Mouse (Mus musculus) lung, embryonic 16.5 days (tissue): Measurements from ENCODE around the gene Aff3. TPM values are rescaled to one million over a fixed set of nuclear protein-coding genes. Genes with fewer than 3 reads are reported as not detected.

ENCODE experiments used
- ATAC-seq: fragments of 200-750 bp; cut with Nextera tagmentation; 2 replicates; pipeline ENCODE4 v1.8.0; 2017; ENCODE audit warnings: low read depth, mild to moderate bottlenecking, moderate library complexity
- H3K27ac ChIP-seq: fragments of 300-500 bp; sonication (generic); 2 replicates; pipeline ENCODE4 v1.5.1; 2014; ENCODE audit warnings: mild to moderate bottlenecking, control low read depth, low read length
- H3K27me3 ChIP-seq: fragments of 300-500 bp; sonication (generic); 2 replicates; pipeline ENCODE4 v1.6.1; 2014; ENCODE audit warnings: low read depth, low read length, mixed read lengths; ENCODE audit not compliant: control insufficient read depth, insufficient read depth
- H3K36me3 ChIP-seq: fragments of 300-500 bp; sonication (generic); 2 replicates; pipeline ENCODE4 v1.6.1; 2014; ENCODE audit warnings: low read length; ENCODE audit not compliant: control insufficient read depth, insufficient read depth
- H3K4me1 ChIP-seq: fragments of 300-500 bp; sonication (generic); replicated peaks from 2 replicates; pipeline ENCODE4 v1.6.1; 2014; ENCODE audit warnings: low read length, mixed read lengths; ENCODE audit not compliant: control insufficient read depth, insufficient read depth
- H3K4me2 ChIP-seq: fragments of 300-500 bp; sonication (generic); 2 replicates; pipeline ENCODE4 v1.6.1; 2014; ENCODE audit warnings: low read depth, low read length, control low read depth
- H3K4me3 ChIP-seq: fragments of 300-500 bp; sonication (generic); 2 replicates; pipeline ENCODE4 v1.5.1; 2014; ENCODE audit warnings: mild to moderate bottlenecking, low read length, control low read depth
- H3K9ac ChIP-seq: fragments of 300-500 bp; sonication (generic); 2 replicates; pipeline ENCODE4 v1.6.1; 2014; ENCODE audit warnings: low read length, control low read depth
- H3K9me3 ChIP-seq: fragments of 300-500 bp; sonication (generic); 2 replicates; pipeline ENCODE4 v1.6.1; 2016; ENCODE audit warnings: low read length; ENCODE audit not compliant: control insufficient read depth
- WGBS: fragments of 180-500 bp; shearing (Covaris S2); extraction: QIAGEN DNeasy Blood & Tissue Kit; methylation state at CpG from one replicate; pipeline ENCODE4 v1.1.7; 2014; 5-methylcytosine and 5-hydroxymethylcytosine counted together
- polyA plus RNA-seq: library from polyadenylated mRNA; unstranded; fragments of >200 nt; fragmentation: Nextera tagmentation; extraction: Ambion mirVana; gene quantifications from 2 replicates; pipeline ENCODE4 v1.2.1, GENCODE M21; 2015

Gene Aff3
- polyA plus RNA-seq, result 2.4 and 2.6 TPM in 2 replicates

DNA sequence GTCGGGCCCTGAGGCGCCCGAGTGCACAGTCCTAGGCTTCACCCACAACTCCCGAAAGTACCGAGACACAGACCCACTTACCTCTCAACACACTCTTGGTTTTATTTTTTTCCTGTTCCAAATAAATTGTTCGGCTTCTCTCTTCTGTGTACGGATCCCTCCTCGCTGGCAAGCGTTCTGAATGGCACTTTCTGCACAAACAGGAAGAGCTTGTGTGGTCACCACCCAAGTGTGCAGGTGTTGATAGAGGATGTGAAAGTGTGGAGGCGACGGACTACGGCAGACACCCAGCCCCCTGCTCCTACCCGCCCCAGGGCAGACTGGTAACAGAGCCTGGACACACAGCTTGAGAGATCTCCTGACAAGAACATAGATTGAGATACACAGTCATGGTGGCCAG is at the start of gene Aff3:
TSS of gene Aff3 (minus strand) at position 179 of the 400 bp plus-strand sequence.
- peaks cover 4% of the 10 kb centered on the region; the same call in 1 of the 2 replicates for H3K4me1 ChIP-seq
- no peak within 1 kb of the TSS for H3K4me3 ChIP-seq
- H3K27ac ChIP-seq, result peak within 1 kb of the TSS; percentile 60; the same call in 1 of the 2 replicates
- no peaks in the 10 kb centered on the region for H3K9me3 ChIP-seq
- H3K27me3 ChIP-seq, result no peaks in the 10 kb centered on the region
- no peak within 1 kb of the TSS for H3K4me2 ChIP-seq
- no peak for ATAC-seq
- H3K36me3 ChIP-seq, result no peaks in the 10 kb centered on the region
- H3K9ac ChIP-seq, result no peak within 1 kb of the TSS
- WGBS, result 63% methylated on average over 13 of the region's 13 CpGs

GRCm38 (mm10) chr1:38700646-38701045 is 35.9 kb upstream of the Aff3 start:
- WGBS, result 54% methylated on average over 6 of the region's 6 CpGs
- Histone ChIP-seq H3K4me3 (no peak overlapping the region), H3K36me3 (no peaks in the 10 kb centered on the region), H3K27me3 (no peaks in the 10 kb centered on the region), H3K4me2 (no peak overlapping the region), H3K4me1 (no peaks in the 10 kb centered on the region), H3K27ac (no peak overlapping the region), H3K9ac (no peak overlapping the region), H3K9me3 (no peaks in the 10 kb centered on the region)
- ATAC-seq, result no peak

DNA sequence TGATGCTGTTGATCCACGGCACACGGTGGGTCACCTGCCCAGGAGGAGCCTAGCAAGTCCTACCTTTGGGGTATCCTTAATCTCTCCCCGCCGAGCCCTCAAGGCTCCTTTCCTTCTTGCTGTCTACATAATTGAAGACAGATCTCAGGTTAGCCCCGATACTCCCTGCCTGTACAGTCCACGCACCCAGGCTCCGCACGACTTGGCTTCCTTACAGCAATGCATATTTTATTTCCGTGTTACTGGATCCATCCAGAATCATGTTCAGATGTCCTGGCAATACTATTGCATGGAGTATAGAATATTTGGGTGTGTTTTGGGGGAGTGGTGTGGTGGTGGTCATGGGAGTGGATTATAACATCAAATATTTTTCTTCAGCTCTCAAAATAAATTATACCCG is 34.5 kb upstream of the Aff3 start:
- Histone ChIP-seq H3K9me3 (no peaks in the 10 kb centered on the region), H3K9ac (no peak overlapping the region), H3K4me2 (no peak overlapping the region), H3K4me3 (no peak overlapping the region), H3K27me3 (no peaks in the 10 kb centered on the region), H3K4me1 (no peaks in the 10 kb centered on the region), H3K36me3 (no peaks in the 10 kb centered on the region), H3K27ac (no peak overlapping the region)
- WGBS, result 84% methylated on average over 10 of the region's 10 CpGs
- ATAC-seq, result no peak

DNA sequence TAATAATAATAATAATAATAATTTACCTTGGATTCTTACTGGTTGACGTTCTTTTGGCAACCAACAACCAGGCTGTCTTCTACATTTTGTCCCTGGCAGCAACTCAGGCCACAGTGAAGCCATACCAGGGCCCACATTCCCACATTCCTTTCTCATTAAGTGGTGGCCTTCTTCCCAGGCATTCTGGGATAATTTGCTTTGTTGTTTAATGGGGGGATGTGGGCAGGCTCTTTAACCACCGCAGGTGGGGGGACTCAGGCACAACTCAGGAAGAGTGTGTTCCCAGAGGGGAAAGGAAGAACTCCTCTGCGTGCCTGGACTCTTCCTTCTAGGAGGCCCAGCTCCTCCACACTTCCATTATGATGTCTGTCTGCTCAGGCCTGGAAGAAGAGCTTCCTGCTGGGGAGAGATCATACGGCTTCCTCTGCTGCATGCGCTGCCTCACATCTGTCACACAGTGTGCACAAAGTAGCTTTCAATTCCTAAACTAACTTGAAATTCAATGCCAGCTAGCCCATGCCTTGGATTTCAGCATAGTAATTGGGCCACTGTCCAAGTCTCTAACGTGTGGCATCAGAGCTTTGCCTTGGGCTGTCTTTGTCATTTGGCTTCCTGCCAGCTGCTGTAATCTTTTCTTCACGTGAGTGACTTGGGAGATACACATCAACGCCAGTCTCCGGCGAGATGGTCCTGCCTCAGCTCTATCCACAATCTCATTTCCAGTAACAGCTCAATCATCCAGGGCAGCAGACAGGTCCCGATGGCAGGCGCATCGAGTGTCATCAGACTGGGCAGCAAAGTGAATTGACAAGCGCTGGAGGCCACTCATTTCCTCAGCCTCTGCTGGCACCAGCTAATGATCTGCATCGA is 31.3 kb upstream of the Aff3 start:
- WGBS, result 42% methylated on average over 15 of the region's 15 CpGs
- Histone ChIP-seq H3K4me3 (no peak overlapping the region), H3K9me3 (no peaks in the 10 kb centered on the region), H3K4me1 (no peaks in the 10 kb centered on the region), H3K27ac (no peak overlapping the region), H3K4me2 (no peak overlapping the region), H3K9ac (no peak overlapping the region), H3K27me3 (no peaks in the 10 kb centered on the region), H3K36me3 (no peaks in the 10 kb centered on the region)
- peak; percentile 28; the same call in 1 of the 2 replicates for ATAC-seq

DNA sequence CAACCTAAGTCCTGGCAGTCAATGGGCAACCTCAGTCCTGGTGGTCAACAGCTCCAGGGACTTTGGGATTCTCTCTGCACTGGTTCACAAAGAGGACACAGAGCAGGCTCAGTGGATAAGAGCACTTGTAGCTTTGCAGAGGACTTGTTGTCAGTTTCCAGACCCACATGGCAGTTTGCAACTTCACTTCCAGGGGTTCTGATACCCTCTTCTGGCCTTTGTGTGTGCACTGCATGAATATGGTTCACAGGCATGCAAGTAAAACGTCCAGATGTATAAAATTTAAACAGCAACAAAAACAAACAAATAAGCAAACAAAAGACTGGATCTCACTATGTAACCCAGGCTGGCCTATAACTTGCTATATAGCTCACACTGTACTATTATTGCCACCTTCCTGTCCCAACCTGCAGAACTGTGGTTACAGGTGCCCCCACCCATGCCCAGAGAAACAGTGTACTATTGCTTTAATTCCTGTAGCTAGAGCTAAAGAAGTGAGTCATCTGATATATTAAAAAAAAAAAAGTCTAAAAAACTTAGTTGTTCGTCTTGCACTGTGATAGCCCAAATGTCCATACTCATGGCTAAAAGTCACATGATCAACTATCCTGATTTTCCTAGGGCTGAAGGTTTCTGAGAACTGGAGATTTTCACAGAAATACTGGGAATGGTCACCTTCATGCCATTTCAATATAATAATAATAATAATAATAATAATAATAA is 30.5 kb upstream of the Aff3 start:
- Histone ChIP-seq H3K9ac (no peak overlapping the region), H3K27ac (no peak overlapping the region), H3K27me3 (no peaks in the 10 kb centered on the region), H3K4me3 (no peak overlapping the region), H3K4me1 (no peaks in the 10 kb centered on the region), H3K36me3 (no peaks in the 10 kb centered on the region), H3K4me2 (no peak overlapping the region), H3K9me3 (no peaks in the 10 kb centered on the region)
- no peak for ATAC-seq
- 53% methylated on average over 2 of the region's 2 CpGs for WGBS

DNA sequence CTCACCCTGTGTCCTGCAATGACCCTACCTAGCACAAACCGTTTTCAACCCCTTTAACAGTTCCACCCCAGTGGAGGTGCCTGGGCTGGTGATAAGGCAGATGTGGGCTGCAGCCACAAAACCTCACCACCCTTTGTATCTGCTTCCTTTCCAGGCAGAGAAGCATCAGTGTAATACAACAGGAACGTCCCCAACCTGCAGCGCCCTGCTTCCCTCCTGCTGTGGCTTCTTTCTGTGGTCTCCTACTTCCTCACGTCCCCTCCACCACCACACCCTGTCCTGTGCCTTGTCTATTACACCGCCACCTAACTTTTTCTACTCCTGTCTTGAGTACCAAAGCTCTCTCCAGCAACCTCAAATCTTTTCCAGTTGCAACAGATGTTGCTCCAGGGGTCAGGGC is 29.4 kb upstream of the Aff3 start:
- H3K4me2 ChIP-seq, result no peak overlapping the region
- no peaks in the 10 kb centered on the region for H3K27me3 ChIP-seq
- H3K4me1 ChIP-seq, result no peaks in the 10 kb centered on the region
- H3K4me3 ChIP-seq, result no peak overlapping the region
- no peaks in the 10 kb centered on the region for H3K36me3 ChIP-seq
- H3K27ac ChIP-seq, result no peak overlapping the region
- H3K9me3 ChIP-seq, result no peaks in the 10 kb centered on the region
- no peak for ATAC-seq
- 60% methylated on average over 5 of the region's 5 CpGs for WGBS
- H3K9ac ChIP-seq, result no peak overlapping the region

GRCm38 (mm10) chr1:38690471-38690870 is 25.7 kb upstream of the Aff3 start:
- Histone ChIP-seq H3K36me3 (no peaks in the 10 kb centered on the region), H3K27ac (no peak overlapping the region), H3K4me2 (no peak overlapping the region), H3K4me1 (no peaks in the 10 kb centered on the region), H3K9me3 (no peaks in the 10 kb centered on the region), H3K9ac (no peak overlapping the region), H3K27me3 (no peaks in the 10 kb centered on the region), H3K4me3 (no peak overlapping the region)
- WGBS, result 71% methylated on average over 6 of the region's 6 CpGs
- ATAC-seq, result no peak

DNA sequence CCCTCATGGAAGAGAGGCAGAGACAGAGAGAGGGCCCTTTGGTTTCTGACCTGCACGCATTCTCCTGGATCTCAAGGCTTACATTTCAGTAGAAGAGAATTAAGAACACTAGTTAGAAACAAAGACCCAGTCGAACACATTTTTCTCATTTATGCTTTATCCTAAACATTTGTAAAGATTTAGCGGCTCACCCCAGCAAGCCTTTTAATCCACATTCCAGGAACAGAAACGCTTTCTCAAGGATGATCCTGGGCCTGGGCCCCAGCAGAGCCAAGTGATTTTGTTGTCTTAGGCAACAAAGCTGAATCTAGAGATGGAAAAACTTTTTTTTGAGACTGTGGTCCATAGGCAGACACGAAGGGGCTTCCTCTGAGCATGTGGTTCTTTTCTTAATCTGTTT is 23.5 kb upstream of the Aff3 start:
- H3K36me3 ChIP-seq, result no peaks in the 10 kb centered on the region
- H3K27me3 ChIP-seq, result no peaks in the 10 kb centered on the region
- no peak overlapping the region for H3K9ac ChIP-seq
- H3K4me1 ChIP-seq, result no peaks in the 10 kb centered on the region
- H3K4me2 ChIP-seq, result no peak overlapping the region
- no peaks in the 10 kb centered on the region for H3K9me3 ChIP-seq
- no peak overlapping the region for H3K27ac ChIP-seq
- ATAC-seq, result no peak
- no peak overlapping the region for H3K4me3 ChIP-seq
- 62% methylated on average over 5 of the region's 5 CpGs for WGBS

DNA sequence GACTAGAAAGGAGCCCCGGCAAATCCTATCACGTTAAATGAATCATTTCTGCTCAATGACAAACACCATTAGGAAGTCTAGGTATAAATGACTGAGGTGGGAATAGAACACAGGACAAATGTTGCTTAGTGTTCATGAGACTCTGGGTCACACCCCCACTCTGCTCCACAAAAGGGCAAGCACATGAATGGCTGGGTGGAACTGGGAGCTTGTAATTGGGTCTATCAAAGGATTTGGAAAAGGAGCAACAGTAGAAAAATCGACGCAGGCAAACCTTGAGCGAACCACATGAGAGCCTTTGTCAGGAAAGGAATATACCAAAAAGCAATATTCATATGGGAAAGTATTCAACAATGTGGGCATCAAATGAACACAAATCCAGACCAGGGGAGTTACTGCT is 21.0 kb upstream of the Aff3 start:
- no peak overlapping the region for H3K4me3 ChIP-seq
- H3K4me1 ChIP-seq, result no peaks in the 10 kb centered on the region
- H3K9me3 ChIP-seq, result no peaks in the 10 kb centered on the region
- 84% methylated on average over 5 of the region's 5 CpGs for WGBS
- no peak for ATAC-seq
- no peak overlapping the region for H3K4me2 ChIP-seq
- no peaks in the 10 kb centered on the region for H3K27me3 ChIP-seq
- no peak overlapping the region for H3K27ac ChIP-seq
- H3K36me3 ChIP-seq, result no peaks in the 10 kb centered on the region
- H3K9ac ChIP-seq, result no peak overlapping the region
